Mouse (Mus musculus): ENCODE results near the gene Dmrtc1a.
"Not testable (repeated sequence)": the region's sequence is repeated elsewhere in the genome, so short reads cannot be mapped to it uniquely, and the experiment has no call there.

The Dmrtc1a gene

DNA sequence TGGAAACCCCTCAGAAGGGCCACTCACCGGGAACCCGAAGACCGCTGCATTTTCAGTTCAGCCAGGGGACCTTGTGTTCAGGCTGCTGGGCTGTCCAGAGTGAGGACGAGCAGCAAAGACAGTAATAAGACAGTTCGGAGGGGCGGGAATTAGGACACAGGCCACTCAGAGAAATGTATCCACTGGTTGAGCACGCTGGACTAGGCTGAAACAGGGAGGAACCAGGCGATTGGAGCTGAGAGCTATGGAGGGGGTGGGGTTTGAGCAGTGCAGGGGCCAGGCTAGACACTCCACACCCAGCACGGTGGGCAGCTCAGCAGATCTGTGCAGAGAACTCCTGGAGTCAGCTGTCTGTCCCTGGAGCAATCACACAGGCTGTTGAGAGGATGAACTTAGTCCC is at the start of gene Dmrtc1a, which contains the start of gene 1700011M02Rik:
Gene Dmrtc1a, minus strand, starts transcription at position 101 of the 400 bp plus-strand sequence.
Gene 1700011M02Rik, plus strand, starts transcription at position 319 of the 400 bp plus-strand sequence.
- not testable (repeated sequence) for DNase-seq

DNA sequence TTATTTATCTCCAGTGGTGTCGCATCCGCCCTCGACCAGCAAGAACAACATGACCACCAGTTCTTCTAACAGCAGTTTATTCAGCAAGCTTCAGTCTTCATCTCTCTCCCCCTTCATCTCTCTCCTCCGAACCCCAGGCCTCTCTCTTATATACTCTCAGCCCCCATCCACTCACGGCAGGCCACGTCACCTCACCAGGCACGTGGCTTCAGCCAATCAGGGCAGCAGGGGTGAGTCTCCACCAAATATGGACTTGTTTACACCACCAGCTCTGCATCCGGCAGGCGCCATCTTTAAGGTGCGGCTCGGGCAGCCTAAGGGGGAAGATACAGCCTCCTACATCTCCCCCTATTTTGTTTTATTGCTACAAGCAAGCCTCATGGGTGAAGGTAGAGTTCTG is 41.6 kb upstream of the Dmrtc1a start:
- not testable (repeated sequence) for DNase-seq

GRCm38 (mm10) chrX:102936743-102937142 is 28.3 kb upstream of the Dmrtc1a start:
- no peak for DNase-seq

GRCm38 (mm10) chrX:102934395-102934764 is 25.9 kb upstream of the Dmrtc1a start:
- no peak for DNase-seq

DNA sequence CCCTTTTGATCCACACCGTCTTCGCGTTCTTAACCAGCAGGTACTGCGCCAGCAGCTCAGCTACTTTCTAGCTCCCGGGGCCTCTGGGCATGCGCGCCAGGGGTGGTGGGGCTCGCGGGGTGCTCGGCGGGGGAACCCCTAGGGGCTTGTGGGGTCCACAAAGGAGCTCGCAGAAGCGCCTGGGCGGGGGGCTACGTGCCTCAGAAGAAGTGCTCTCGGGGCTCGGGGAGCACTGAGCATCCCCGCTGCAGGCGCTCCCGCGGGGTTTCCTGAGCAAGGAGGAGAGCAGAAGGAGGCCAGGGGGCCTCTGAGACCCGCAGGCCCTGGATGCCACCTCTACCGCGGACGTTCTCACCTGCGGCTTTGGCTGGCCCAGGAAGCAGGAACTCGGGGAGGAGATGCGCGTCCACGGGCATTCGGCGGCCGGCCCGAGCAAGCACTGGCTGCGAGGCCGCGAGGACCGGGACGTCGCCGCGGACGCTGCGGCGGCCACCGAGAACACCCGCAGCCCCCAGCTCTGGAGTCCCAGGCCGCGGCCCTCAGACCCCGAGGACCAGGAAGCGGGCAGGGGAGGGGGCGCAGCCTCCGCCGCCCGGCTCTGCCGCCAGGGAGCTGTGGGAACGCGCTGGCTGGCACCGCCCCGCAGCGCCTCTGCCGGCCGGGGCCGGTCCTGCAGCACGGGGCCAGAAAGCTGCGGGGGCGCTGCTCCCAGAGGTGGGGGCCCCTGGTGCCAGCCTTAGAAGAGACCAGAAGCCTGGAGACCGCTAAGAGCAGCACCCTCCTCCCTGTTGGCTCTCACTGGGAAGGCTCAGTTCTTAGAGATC is 25.3 kb upstream of the Dmrtc1a start:
- peak in 1 of 2 experiments; percentile 3 for DNase-seq

DNA sequence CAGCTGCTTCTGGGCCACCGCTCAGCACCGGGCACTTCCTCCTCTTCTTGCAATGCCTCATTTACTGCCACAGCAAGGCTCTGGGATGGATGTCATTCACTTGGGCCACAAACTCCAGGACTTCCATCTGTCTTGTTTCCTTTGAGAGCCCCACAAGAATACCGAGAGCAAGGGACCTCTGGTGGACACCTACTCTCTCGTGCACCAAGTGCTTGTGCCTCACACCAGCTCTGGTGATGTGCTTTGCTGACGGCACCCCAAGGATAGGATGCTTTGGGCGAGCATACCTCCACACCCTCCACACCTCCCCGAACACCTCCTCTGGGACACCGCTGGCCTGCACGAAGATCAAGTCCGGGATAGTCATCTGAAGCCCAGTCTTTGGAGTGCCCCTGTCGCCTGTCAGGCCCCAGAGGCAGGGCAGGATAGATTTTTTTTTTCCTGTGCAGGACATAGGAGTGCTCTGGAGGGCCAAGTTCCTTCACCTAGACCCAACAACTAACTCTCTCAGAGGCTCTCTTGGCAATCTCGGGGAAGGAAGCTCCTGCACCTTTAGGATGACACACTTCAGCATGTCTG is 24.6 kb upstream of the Dmrtc1a start:
- DNase-seq = no peak

- DNase-seq = not testable (repeated sequence)
These were observed 19.6 kb upstream of the Dmrtc1a start, which contains the start of gene 1700018G05Rik for GRCm38 (mm10) chrX:102928072-102928471. Gene 1700018G05Rik (plus strand): TSS chrX:102928372.

GRCm38 (mm10) chrX:102926707-102927106 is 18.2 kb upstream of the Dmrtc1a start:
- peak in 1 of 2 experiments; percentile 3 for DNase-seq

- not testable (repeated sequence) for DNase-seq
These were observed 6.3 kb upstream of the Dmrtc1a start for GRCm38 (mm10) chrX:102914823-102915222.

GRCm38 (mm10) chrX:102867871-102868270 is 40.6 kb downstream of the Dmrtc1a start, which contains the start of gene 1700031F05Rik:
Gene 1700031F05Rik (minus strand): TSS chrX:102867971.
- DNase-seq = no peak

DNA sequence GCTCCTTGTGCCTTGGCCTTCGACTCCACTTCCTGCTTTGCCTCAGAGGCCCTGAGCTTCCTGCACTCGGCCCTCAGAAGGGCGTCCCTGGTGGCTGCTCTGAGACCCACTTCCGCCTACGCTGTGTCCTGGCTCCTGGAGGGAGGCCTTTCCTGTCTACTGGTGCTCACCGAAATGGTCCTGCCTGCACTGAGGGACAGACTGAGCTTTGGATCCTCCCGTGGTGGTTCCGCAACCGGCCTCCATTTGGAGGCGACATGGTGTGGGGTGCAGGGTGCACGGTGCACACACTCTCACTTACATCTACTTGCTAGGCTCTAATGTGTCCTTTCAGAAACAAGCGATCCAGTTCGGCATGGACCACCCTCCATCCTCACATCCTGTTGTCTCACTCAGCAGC is 54.0 kb downstream of the Dmrtc1a start, which contains the start of gene Dmrtc1c2:
Gene Dmrtc1c2, minus strand, starts transcription at position 101 of the 400 bp plus-strand sequence.
- not testable (repeated sequence) for DNase-seq
